Mouse (Mus musculus) ES-Bruce4 (cell line): ENCODE data around the gene Traf1.

ENCODE experiments used
- CTCF ChIP-seq: IDR thresholded peaks from one replicate; pipeline ENCODE4 v1.8.1; 2011; ENCODE audit warnings: low read depth, low read length
- EP300 ChIP-seq: IDR thresholded peaks from 2 replicates; pipeline ENCODE4 v1.6.1; 2011; ENCODE audit warnings: low read depth, low read length; ENCODE audit not compliant: insufficient read depth
- POLR2A ChIP-seq: IDR thresholded peaks from one replicate; pipeline ENCODE4 v1.8.1; 2011; ENCODE audit warnings: low read length; ENCODE audit not compliant: insufficient read depth

GRCm38 (mm10) chr2:34897820-34898219, 63.8 kb downstream of the Traf1 start:
- TF ChIP-seq CTCF (peak; percentile 73), POLR2A (no peak), EP300 (no peak)
